22 mouse cellular contexts compared by ENCODE assay signal in genomic region chr11:78703085-78703484, GRCm38 (mm10). TPM values are rescaled to one million over a fixed set of nuclear protein-coding genes. Genes with fewer than 3 reads are reported as not detected.
A peak's percentile ranks its signal among the peaks of the same experiment; 100 is the strongest.
DNase-seq lines count a peak whose midpoint lies in the region; ATAC-seq and TF ChIP-seq lines count a peak whose summit lies in the region.
"Had no signal": no experiment of that assay in that cellular context is flagged by ENCODE, and none has a peak within 500 bp of the region (broad histone marks: within the 10 kb centered on the region; RNA-seq: fewer than 3 reads in every experiment).

No protein-coding gene starts in this region.

- H3K79me2 ChIP-seq in myocyte (ENCODE audit: control insufficient read depth, insufficient read depth) = no peaks in the 10 kb centered on the region

- H3K4me1 ChIP-seq in intestine, postnatal 0 days (replicated peaks; ENCODE audit: control insufficient read depth, insufficient read depth, low read length) = 0 out of 2 replicates have a peak, but pooled peaks cover 3% of the 10 kb centered on the region
- no peaks in the 10 kb centered on the region for H3K4me1 ChIP-seq in intestine, embryonic 15.5 days (replicated peaks)
- H3K4me1 ChIP-seq: embryonic facial prominence, embryonic 12.5 days; forebrain, embryonic 12.5 days; heart, embryonic 15.5 days; hindbrain, embryonic 13.5 days had no signal

- H3K27me3 ChIP-seq in intestine, postnatal 0 days (replicated peaks; ENCODE audit: control insufficient read depth, insufficient read depth, low read length) = no peaks in the 10 kb centered on the region
- H3K27me3 ChIP-seq in intestine, embryonic 15.5 days (replicated peaks) = 0 out of 2 replicates have a peak, but pooled peaks cover 3% of the 10 kb centered on the region
- no peaks in the 10 kb centered on the region for H3K27me3 ChIP-seq in myocyte (ENCODE audit: control insufficient read depth, insufficient read depth, insufficient read length)
- H3K27me3 ChIP-seq: embryonic facial prominence, embryonic 12.5 days; heart, embryonic 15.5 days had no signal

- intact Hi-C loops in left cerebral cortex, adult 2 months (cut with DNase I) = no loop called here
- intact Hi-C loops in left cerebral cortex, postnatal 4 days (cut with DNase I) = no loop called here

- no peak overlapping the region for H3K4me2 ChIP-seq in intestine, postnatal 0 days (replicated peaks; ENCODE audit: low read depth)
- no peak overlapping the region for H3K4me2 ChIP-seq in intestine, embryonic 15.5 days (replicated peaks)
- peak overlapping the region; percentile 7 for H3K4me2 ChIP-seq in myocyte (ENCODE audit: low read depth)
- H3K4me2 ChIP-seq: embryonic facial prominence, embryonic 12.5 days; forebrain, embryonic 12.5 days; heart, embryonic 11.5 days; heart, embryonic 15.5 days; hindbrain, embryonic 13.5 days had no signal

- no peaks in the 10 kb centered on the region for H3K36me3 ChIP-seq in intestine, postnatal 0 days (ENCODE audit: control insufficient read depth, insufficient read depth)
- H3K36me3 ChIP-seq in intestine, embryonic 15.5 days = no peaks in the 10 kb centered on the region
- H3K36me3 ChIP-seq in myocyte (ENCODE audit: control insufficient read depth, insufficient read depth) = no peaks in the 10 kb centered on the region
- H3K36me3 ChIP-seq: embryonic facial prominence, embryonic 12.5 days; forebrain, embryonic 12.5 days; heart, embryonic 15.5 days; hindbrain, embryonic 13.5 days had no signal

- TF ChIP-seq CTCF in intestine, postnatal 0 days (IDR thresholded peaks at IDR 0.05; ENCODE audit: low read depth) = no peak
- no peak for TF ChIP-seq CTCF in left cerebral cortex, adult 2 months (IDR thresholded peaks at IDR 0.05)

- H3K9me3 ChIP-seq in intestine, postnatal 0 days (ENCODE audit: control insufficient read depth) = no peaks in the 10 kb centered on the region
- H3K9me3 ChIP-seq in intestine, embryonic 15.5 days = no peaks in the 10 kb centered on the region
- H3K9me3 ChIP-seq: embryonic facial prominence, embryonic 12.5 days; forebrain, embryonic 12.5 days; heart, embryonic 15.5 days; hindbrain, embryonic 13.5 days had no signal

- DNase-seq in left cerebral cortex, adult 2 months (ENCODE audit: extremely low spot score in 1 of 2, low spot score in 2 of 2) = no peak
- no peak for DNase-seq in left cerebral cortex, postnatal 4 days
- peak; percentile 23 for DNase-seq in NIH3T3 (ENCODE audit: low read depth)
- no peak for DNase-seq in spleen, adult 18-20 months
- DNase-seq: adrenal gland, adult 8-10 months; adrenal gland, postnatal 36 days; cerebellum, adult 11 months; cerebellum, adult 8-10 months; cerebellum, postnatal 14 days; forebrain, postnatal 0 days; gastrocnemius, postnatal 36 days; heart, adult 18-20 months; heart, postnatal 14 days had no signal

- 42% methylated on average over 5 of the region's 5 CpGs for WGBS in intestine, postnatal 0 days
- 75% methylated on average over 5 of the region's 5 CpGs for WGBS in intestine, embryonic 15.5 days

- no peak for TF ChIP-seq POLR2A in myocyte (IDR thresholded peaks at IDR 0.05; ENCODE audit: insufficient read length, low read depth)

- H3K9ac ChIP-seq in intestine, postnatal 0 days (ENCODE audit: low read depth, low read length) = no peak overlapping the region
- H3K9ac ChIP-seq in intestine, embryonic 15.5 days = no peak overlapping the region
- H3K9ac ChIP-seq: embryonic facial prominence, embryonic 12.5 days; forebrain, embryonic 12.5 days; forebrain, postnatal 0 days; heart, embryonic 15.5 days; hindbrain, embryonic 13.5 days had no signal

- peak; percentile 52; the same call in 1 of the 2 replicates for ATAC-seq in intestine, postnatal 0 days
- no peak for ATAC-seq in intestine, embryonic 15.5 days
- ATAC-seq: forebrain, postnatal 0 days; hindbrain, postnatal 0 days had no signal

- H3K27ac ChIP-seq in intestine, postnatal 0 days (ENCODE audit: low read depth, low read length) = peak overlapping the region; percentile 35; the same call in 1 of the 2 replicates
- no peak overlapping the region for H3K27ac ChIP-seq in intestine, embryonic 15.5 days
- H3K27ac ChIP-seq in left cerebral cortex, adult 2 months = peak overlapping the region; percentile 93
- H3K27ac ChIP-seq: embryonic facial prominence, embryonic 12.5 days; forebrain, embryonic 12.5 days; heart, embryonic 15.5 days; hindbrain, embryonic 13.5 days; hindbrain, postnatal 0 days had no signal

- H3K4me3 ChIP-seq in intestine, postnatal 0 days (ENCODE audit: low read depth, low read length) = no peak overlapping the region
- H3K4me3 ChIP-seq in intestine, embryonic 15.5 days (replicated peaks) = no peak overlapping the region
- H3K4me3 ChIP-seq in left cerebral cortex, adult 2 months = no peak overlapping the region
- H3K4me3 ChIP-seq in myocyte = no peak overlapping the region
- H3K4me3 ChIP-seq: embryonic facial prominence, embryonic 12.5 days; forebrain, embryonic 12.5 days; heart, embryonic 15.5 days; hindbrain, embryonic 13.5 days had no signal

- H3ac ChIP-seq in myocyte (ENCODE audit: control insufficient read depth, insufficient read length) = no peak overlapping the region

TF ChIP-seq in myocyte, 11 proteins besides CTCF, POLR2A, EP300 and RAD21:
- TF ChIP-seq CEBPB (IDR thresholded peaks at IDR 0.05; ENCODE audit: insufficient read depth, poor library complexity, severe bottlenecking) (no peak), USF1 (IDR thresholded peaks at IDR 0.05; ENCODE audit: low read depth) (peak; percentile 52)
TF ChIP-seq in myocyte: peak in this region for 1.

RNA-seq across cellular contexts. Expression of gene Nlk, which starts 5.9 kb away (rescaled TPM):
- 14.2 and 15.7 TPM in 2 replicates for polyA plus RNA-seq in intestine, postnatal 0 days (2015; fragmentation: Nextera tagmentation; extraction: Ambion mirVana)
- polyA plus RNA-seq in intestine, embryonic 15.5 days (2015; fragmentation: Nextera tagmentation; extraction: Ambion mirVana) = 9.9 and 10.3 TPM in 2 replicates
- total RNA-seq in left cerebral cortex, adult 2 months (2021) = 100 to 1,000 TPM; 115 to 118 TPM
- total RNA-seq in left cerebral cortex, postnatal 4 days (2021) = 10 to 100 TPM; 49.3 to 52.0 TPM
- 5.0 TPM for polyA plus RNA-seq in myocyte (2012; fragmentation: generic; extraction: Trizol)

RNA-seq across cellular contexts. Expression of gene Ccnq, which starts 48.4 kb away (rescaled TPM):
- polyA plus RNA-seq in intestine, postnatal 0 days (2015; fragmentation: Nextera tagmentation; extraction: Ambion mirVana) = 32.0 and 33.4 TPM in 2 replicates
- 39.8 and 40.6 TPM in 2 replicates for polyA plus RNA-seq in intestine, embryonic 15.5 days (2015; fragmentation: Nextera tagmentation; extraction: Ambion mirVana)
- 10 to 100 TPM; 16.1 to 20.1 TPM for total RNA-seq in left cerebral cortex, adult 2 months (2021)
- total RNA-seq in left cerebral cortex, postnatal 4 days (2021) = 10 to 100 TPM; 16.8 to 17.5 TPM
- polyA plus RNA-seq in myocyte (2012; fragmentation: generic; extraction: Trizol) = 32.8 TPM
